In the genomic region with DNA sequence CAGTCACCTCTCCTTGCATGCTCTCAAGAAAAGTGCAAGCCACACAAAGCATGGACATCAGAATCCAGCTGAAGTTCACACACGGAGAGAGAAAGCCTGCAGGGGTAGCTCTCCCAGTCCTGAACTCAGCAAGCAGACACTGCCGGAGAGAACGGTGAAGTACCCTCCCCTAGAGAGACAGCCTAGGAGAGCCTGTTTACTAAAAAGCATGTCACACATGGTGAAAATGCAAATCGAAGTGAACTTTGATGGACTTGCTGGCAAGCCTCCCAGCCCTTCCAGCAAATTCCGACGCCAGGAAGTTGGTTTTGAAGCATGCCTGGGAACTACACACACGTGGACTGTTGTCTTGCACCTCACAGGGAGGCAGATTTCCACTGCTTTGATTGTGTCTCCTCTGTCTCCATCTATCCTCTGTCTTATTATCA, we compare ENCODE assay signal across 8 mouse cellular contexts. TPM values are rescaled to one million over a fixed set of nuclear protein-coding genes. Genes with fewer than 3 reads are reported as not detected.
DNase-seq lines count a peak whose midpoint lies in the region; ATAC-seq lines count a peak whose summit lies in the region.

No protein-coding gene starts in this region.

- WGBS in hindbrain, embryonic 10.5 days: 7% methylated on average over 7 of the region's 7 CpGs
- WGBS in hindbrain, embryonic 16.5 days: 9% methylated on average over 7 of the region's 7 CpGs
- 7% methylated on average over 7 of the region's 7 CpGs for WGBS in hindbrain, embryonic 11.5 days
- 6% methylated on average over 7 of the region's 7 CpGs for WGBS in lung, embryonic 15.5 days

- H3K27ac ChIP-seq in hindbrain, embryonic 10.5 days: peak overlapping the region; percentile 35; the same call in 1 of the 2 replicates
- H3K27ac ChIP-seq in hindbrain, embryonic 16.5 days (ENCODE audit: low read depth, low read length): no peak overlapping the region
- no peak overlapping the region for H3K27ac ChIP-seq in hindbrain, embryonic 11.5 days (ENCODE audit: low read depth, low read length)
- peak overlapping the region; percentile 56 for H3K27ac ChIP-seq in lung, embryonic 15.5 days

- no peak for DNase-seq in hindbrain, embryonic 10.5 days (ENCODE audit: low spot score)
- DNase-seq in R1 (ENCODE audit: low read depth, low spot score): peak; percentile 83
- no peak for DNase-seq in hindbrain, embryonic 11.5 days (ENCODE audit: low spot score)
- no peak for DNase-seq in ovary, adult 18-20 months (ENCODE audit: low spot score)
- DNase-seq in spleen, adult 12 weeks (ENCODE audit: low spot score): no peak
- no peak for DNase-seq in frontal cortex, postnatal 25 days (ENCODE audit: low spot score in 2 of 2)

- H3K9ac ChIP-seq in hindbrain, embryonic 16.5 days (ENCODE audit: low read depth, low read length): no peak overlapping the region
- no peak overlapping the region for H3K9ac ChIP-seq in hindbrain, embryonic 11.5 days (ENCODE audit: low read depth, low read length)
- H3K9ac ChIP-seq in lung, embryonic 15.5 days: no peak overlapping the region

- H3K4me1 ChIP-seq in hindbrain, embryonic 10.5 days (replicated peaks): peaks cover 57% of the 10 kb centered on the region
- H3K4me1 ChIP-seq in hindbrain, embryonic 16.5 days (ENCODE audit: control insufficient read depth, insufficient read depth, low read depth, low read length): peaks cover 26% of the 10 kb centered on the region
- H3K4me1 ChIP-seq in hindbrain, embryonic 11.5 days (replicated peaks; ENCODE audit: control insufficient read depth, insufficient read depth, low read length): peaks cover 14% of the 10 kb centered on the region
- peaks cover 58% of the 10 kb centered on the region for H3K4me1 ChIP-seq in lung, embryonic 15.5 days

- H3K9me3 ChIP-seq in hindbrain, embryonic 10.5 days: no peaks in the 10 kb centered on the region
- no peaks in the 10 kb centered on the region for H3K9me3 ChIP-seq in hindbrain, embryonic 16.5 days (ENCODE audit: control insufficient read depth, low read length)
- H3K9me3 ChIP-seq in hindbrain, embryonic 11.5 days (ENCODE audit: control insufficient read depth, low read length): no peaks in the 10 kb centered on the region
- H3K9me3 ChIP-seq in lung, embryonic 15.5 days: no peaks in the 10 kb centered on the region

- H3K4me2 ChIP-seq in hindbrain, embryonic 16.5 days (ENCODE audit: low read length): no peak overlapping the region
- H3K4me2 ChIP-seq in hindbrain, embryonic 11.5 days (replicated peaks; ENCODE audit: low read depth, low read length): no peak overlapping the region
- no peak overlapping the region for H3K4me2 ChIP-seq in lung, embryonic 15.5 days

- no peak for ATAC-seq in hindbrain, embryonic 16.5 days
- 0 out of 2 replicates have a peak, but pooled peaks have one; percentile 49 for ATAC-seq in hindbrain, embryonic 11.5 days (ENCODE audit: low FRiP score)
- ATAC-seq in lung, embryonic 15.5 days (ENCODE audit: borderline replicate concordance, extremely low read depth, low FRiP score, low TSS enrichment): no peak

- no peaks in the 10 kb centered on the region for H3K36me3 ChIP-seq in hindbrain, embryonic 10.5 days
- no peaks in the 10 kb centered on the region for H3K36me3 ChIP-seq in hindbrain, embryonic 16.5 days (ENCODE audit: control insufficient read depth, insufficient read depth, low read length)
- no peaks in the 10 kb centered on the region for H3K36me3 ChIP-seq in hindbrain, embryonic 11.5 days (ENCODE audit: control insufficient read depth, insufficient read depth, low read length)
- no peaks in the 10 kb centered on the region for H3K36me3 ChIP-seq in lung, embryonic 15.5 days

- H3K4me3 ChIP-seq in hindbrain, embryonic 10.5 days: no peak overlapping the region
- H3K4me3 ChIP-seq in hindbrain, embryonic 16.5 days (ENCODE audit: low read length): no peak overlapping the region
- no peak overlapping the region for H3K4me3 ChIP-seq in hindbrain, embryonic 11.5 days (ENCODE audit: low read depth, low read length)
- H3K4me3 ChIP-seq in lung, embryonic 15.5 days: no peak overlapping the region

- no peaks in the 10 kb centered on the region for H3K27me3 ChIP-seq in hindbrain, embryonic 10.5 days (ENCODE audit: insufficient read depth, poor library complexity, severe bottlenecking)
- H3K27me3 ChIP-seq in hindbrain, embryonic 16.5 days (replicated peaks; ENCODE audit: control insufficient read depth, insufficient read depth, low read length): no peaks in the 10 kb centered on the region
- H3K27me3 ChIP-seq in hindbrain, embryonic 11.5 days (ENCODE audit: control insufficient read depth, insufficient read depth, low read length): no peaks in the 10 kb centered on the region
- no peaks in the 10 kb centered on the region for H3K27me3 ChIP-seq in lung, embryonic 15.5 days

RNA-seq across cellular contexts. Expression of a gene that starts 7.0 kb away (rescaled TPM):
- polyA plus RNA-seq in hindbrain, embryonic 10.5 days (2016; fragmentation: Nextera tagmentation; extraction: Ambion mirVana): 3.3 and 4.3 TPM in 2 replicates
- 8.0 and 8.2 TPM in 2 replicates for polyA plus RNA-seq in hindbrain, embryonic 16.5 days (2015; fragmentation: Nextera tagmentation; extraction: Ambion mirVana)
- polyA plus RNA-seq in hindbrain, embryonic 11.5 days (2014; fragmentation: Nextera tagmentation; extraction: Ambion mirVana): 4.8 and 5.5 TPM in 2 replicates
- 12.6 TPM in 2 replicates for polyA plus RNA-seq in lung, embryonic 15.5 days (2015; fragmentation: Nextera tagmentation; extraction: Ambion mirVana)

Comparison
In these comparisons a context has a peak if more than half of its experiments do, and no peak if none do; other contexts are left out.
1. H3K27ac ChIP-seq: peak in hindbrain, embryonic 10.5 days (single experiment) and lung, embryonic 15.5 days (single experiment); none in hindbrain, embryonic 16.5 days (single experiment) and hindbrain, embryonic 11.5 days (single experiment).